Mouse (Mus musculus): ENCODE data around the gene Man1a2. TPM values are rescaled to one million over a fixed set of nuclear protein-coding genes. Genes with fewer than 3 reads are reported as not detected.

Gene Man1a2
- polyA plus RNA-seq, 1 experiment from 2014 or later = 94.5 TPM

GRCm38 (mm10) chr3:100712140-100712539 lies 26.8 kb upstream of the Man1a2 start:
- H3K27ac ChIP-seq = no peak overlapping the region
- no peaks in the 10 kb centered on the region for H3K27me3 ChIP-seq
- no peak overlapping the region for H3K4me2 ChIP-seq (replicated peaks)
- WGBS = 73% methylated on average over 7 of the region's 7 CpGs
- H3K4me1 ChIP-seq = peaks cover 17% of the 10 kb centered on the region
- H3K36me3 ChIP-seq = no peaks in the 10 kb centered on the region
- no peak overlapping the region for H3K4me3 ChIP-seq
- no peak for ATAC-seq (ENCODE audit: insufficient number of reproducible peaks, insufficient read depth, low FRiP score, low TSS enrichment)
- H3K9ac ChIP-seq = no peak overlapping the region
- no peaks in the 10 kb centered on the region for H3K9me3 ChIP-seq

GRCm38 (mm10) chr3:100711486-100711885 lies 26.2 kb upstream of the Man1a2 start:
- H3K4me3 ChIP-seq = no peak overlapping the region
- 0 out of 2 replicates have a peak overlapping the region, but pooled peaks have one; percentile 42 for H3K27ac ChIP-seq
- H3K36me3 ChIP-seq = no peaks in the 10 kb centered on the region
- ATAC-seq (ENCODE audit: insufficient number of reproducible peaks, insufficient read depth, low FRiP score, low TSS enrichment) = no peak
- H3K4me2 ChIP-seq (replicated peaks) = 0 out of 2 replicates have a peak overlapping the region, but pooled peaks have one; percentile 2
- H3K9ac ChIP-seq = no peak overlapping the region
- WGBS = 14% methylated on average over 4 of the region's 4 CpGs
- H3K27me3 ChIP-seq = no peaks in the 10 kb centered on the region
- no peaks in the 10 kb centered on the region for H3K9me3 ChIP-seq
- peaks cover 17% of the 10 kb centered on the region for H3K4me1 ChIP-seq

GRCm38 (mm10) chr3:100707117-100707516 lies 21.8 kb upstream of the Man1a2 start:
- Histone ChIP-seq H3K9ac (no peak overlapping the region), H3K9me3 (no peaks in the 10 kb centered on the region), H3K36me3 (no peaks in the 10 kb centered on the region), H3K4me3 (no peak overlapping the region), H3K27ac (no peak overlapping the region), H3K4me2 (replicated peaks) (no peak overlapping the region), H3K4me1 (peaks cover 28% of the 10 kb centered on the region), H3K27me3 (no peaks in the 10 kb centered on the region)
- 85% methylated on average over 4 of the region's 4 CpGs for whole genome bisulfite sequencing
- no peak for ATAC-seq (ENCODE audit: insufficient number of reproducible peaks, insufficient read depth, low FRiP score, low TSS enrichment)

- no peak overlapping the region for H3K9ac ChIP-seq
- H3K4me2 ChIP-seq (replicated peaks) = no peak overlapping the region
- no peaks in the 10 kb centered on the region for H3K36me3 ChIP-seq
- H3K27ac ChIP-seq = no peak overlapping the region
- 65% methylated on average over 11 of the region's 11 CpGs for WGBS
- peaks cover 16% of the 10 kb centered on the region for H3K4me1 ChIP-seq
- H3K4me3 ChIP-seq = no peak overlapping the region
- ATAC-seq (ENCODE audit: insufficient number of reproducible peaks, insufficient read depth, low FRiP score, low TSS enrichment) = no peak
- no peaks in the 10 kb centered on the region for H3K27me3 ChIP-seq
- H3K9me3 ChIP-seq = no peaks in the 10 kb centered on the region
Measured at GRCm38 (mm10) chr3:100705128-100705667, 19.9 kb upstream of the Man1a2 start.

- 73% methylated on average over 22 of the region's 22 CpGs for WGBS
- H3K4me3 ChIP-seq = no peak overlapping the region
- peaks cover 16% of the 10 kb centered on the region for H3K4me1 ChIP-seq
- H3K4me2 ChIP-seq (replicated peaks) = no peak overlapping the region
- H3K27me3 ChIP-seq = no peaks in the 10 kb centered on the region
- H3K9ac ChIP-seq = no peak overlapping the region
- H3K27ac ChIP-seq = no peak overlapping the region
- H3K9me3 ChIP-seq = no peaks in the 10 kb centered on the region
- H3K36me3 ChIP-seq = no peaks in the 10 kb centered on the region
- no peak for ATAC-seq (ENCODE audit: insufficient number of reproducible peaks, insufficient read depth, low FRiP score, low TSS enrichment)
Measured at GRCm38 (mm10) chr3:100703847-100704644, 18.7 kb upstream of the Man1a2 start.

- 0 out of 2 replicates have a peak overlapping the region, but pooled peaks have one; percentile 36 for H3K27ac ChIP-seq
- 47% methylated on average over 15 of the region's 15 CpGs for WGBS
- no peaks in the 10 kb centered on the region for H3K9me3 ChIP-seq
- H3K4me1 ChIP-seq = peaks cover 16% of the 10 kb centered on the region
- no peaks in the 10 kb centered on the region for H3K27me3 ChIP-seq
- ATAC-seq (ENCODE audit: insufficient number of reproducible peaks, insufficient read depth, low FRiP score, low TSS enrichment) = 0 out of 2 replicates have a peak, but pooled peaks have one; percentile 52
- no peak overlapping the region for H3K9ac ChIP-seq
- H3K4me3 ChIP-seq = no peak overlapping the region
- no peaks in the 10 kb centered on the region for H3K36me3 ChIP-seq
- H3K4me2 ChIP-seq (replicated peaks) = no peak overlapping the region
Measured at GRCm38 (mm10) chr3:100702875-100703846, 17.9 kb upstream of the Man1a2 start.

- H3K27me3 ChIP-seq = no peaks in the 10 kb centered on the region
- 81% methylated on average over 6 of the region's 6 CpGs for WGBS
- peaks cover 6% of the 10 kb centered on the region; the same call in 1 of the 2 replicates for H3K4me1 ChIP-seq
- H3K36me3 ChIP-seq = no peaks in the 10 kb centered on the region
- H3K4me2 ChIP-seq (replicated peaks) = no peak overlapping the region
- no peak overlapping the region for H3K9ac ChIP-seq
- no peak overlapping the region for H3K4me3 ChIP-seq
- ATAC-seq (ENCODE audit: insufficient number of reproducible peaks, insufficient read depth, low FRiP score, low TSS enrichment) = no peak
- no peak overlapping the region for H3K27ac ChIP-seq
- H3K9me3 ChIP-seq = no peaks in the 10 kb centered on the region
Measured at GRCm38 (mm10) chr3:100688747-100689146, 3.4 kb upstream of the Man1a2 start.

GRCm38 (mm10) chr3:100686756-100687155 lies 1.5 kb upstream of the Man1a2 start:
- Histone ChIP-seq H3K9ac (no peak overlapping the region), H3K27ac (no peak overlapping the region), H3K4me2 (replicated peaks) (no peak overlapping the region; the same call in 1 of the 2 replicates), H3K4me1 (peaks cover 17% of the 10 kb centered on the region), H3K4me3 (no peak overlapping the region), H3K36me3 (no peaks in the 10 kb centered on the region), H3K9me3 (no peaks in the 10 kb centered on the region), H3K27me3 (no peaks in the 10 kb centered on the region)
- ATAC-seq (ENCODE audit: insufficient number of reproducible peaks, insufficient read depth, low FRiP score, low TSS enrichment) = no peak
- 85% methylated on average over 8 of the region's 8 CpGs for WGBS

- peak; percentile 88 for ATAC-seq (ENCODE audit: insufficient number of reproducible peaks, insufficient read depth, low FRiP score, low TSS enrichment)
- H3K4me2 ChIP-seq (replicated peaks) = peak overlapping the region; percentile 88
- under 1% methylated on average over 46 of the region's 77 CpGs for WGBS
- H3K36me3 ChIP-seq = no peaks in the 10 kb centered on the region
- peak overlapping the region; percentile 94 for H3K9ac ChIP-seq
- peak overlapping the region; percentile 87 for H3K4me3 ChIP-seq
- H3K4me1 ChIP-seq = peaks cover 23% of the 10 kb centered on the region
- peak overlapping the region; percentile 99 for H3K27ac ChIP-seq
- no peaks in the 10 kb centered on the region for H3K27me3 ChIP-seq
- no peaks in the 10 kb centered on the region for H3K9me3 ChIP-seq
Measured at GRCm38 (mm10) chr3:100685763-100686370, 564 bp upstream of the Man1a2 start.

- no peaks in the 10 kb centered on the region for H3K27me3 ChIP-seq
- H3K27ac ChIP-seq = no peak overlapping the region
- H3K4me1 ChIP-seq = peaks cover 26% of the 10 kb centered on the region
- H3K4me3 ChIP-seq = peak overlapping the region; percentile 87
- no peaks in the 10 kb centered on the region for H3K36me3 ChIP-seq
- peak overlapping the region; percentile 94 for H3K9ac ChIP-seq
- ATAC-seq (ENCODE audit: insufficient number of reproducible peaks, insufficient read depth, low FRiP score, low TSS enrichment) = no peak
- WGBS = 2% methylated on average over 25 of the region's 25 CpGs
- H3K9me3 ChIP-seq = no peaks in the 10 kb centered on the region
- H3K4me2 ChIP-seq (replicated peaks) = peak overlapping the region; percentile 88
Measured at GRCm38 (mm10) chr3:100684234-100684975, 898 bp downstream of the Man1a2 start.

All from embryonic facial prominence, embryonic 12.5 days (tissue).